Mouse (Mus musculus): ENCODE measurements around the gene H2-Ke6. TPM values are rescaled to one million over a fixed set of nuclear protein-coding genes. Genes with fewer than 3 reads are reported as not detected.

H2-Ke6 gene
- polyA plus RNA-seq, 1 experiment from 2014 or later, result 96.4 TPM

DNA sequence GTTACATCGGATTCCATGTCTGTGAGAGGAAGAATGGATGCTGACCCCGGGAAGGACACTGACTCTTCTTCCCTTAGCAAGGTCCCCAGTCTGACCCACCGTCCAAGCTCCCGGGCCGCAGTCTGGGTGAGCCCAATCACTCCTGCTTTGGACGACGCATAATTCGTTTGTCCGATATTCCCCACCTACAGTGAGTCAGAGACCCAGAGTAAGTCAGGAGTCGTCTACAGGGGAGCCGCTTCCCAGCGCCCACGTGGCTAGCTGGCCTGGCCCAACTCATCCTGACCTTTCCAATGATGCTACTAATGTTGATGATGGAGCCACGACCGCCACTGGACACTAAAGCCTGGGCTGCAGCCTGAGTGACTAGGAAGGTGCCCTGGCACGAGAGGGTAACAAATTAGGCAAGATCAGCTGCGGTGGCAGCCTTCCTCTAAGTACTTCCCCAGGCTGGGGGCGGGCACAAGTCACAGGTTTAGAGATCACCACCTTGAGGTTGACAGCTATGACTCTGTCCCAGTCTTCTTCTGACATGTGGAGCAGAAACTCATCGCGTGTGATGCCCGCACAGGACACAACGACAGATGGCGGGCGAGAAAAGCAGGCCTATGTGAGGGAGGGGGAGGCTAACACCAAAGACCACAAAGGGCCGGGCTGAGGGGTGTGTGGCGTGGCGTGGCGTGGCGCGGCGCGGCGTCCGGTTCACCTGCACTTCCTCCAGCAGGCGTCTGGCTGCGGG lies 774 bp downstream of the H2-Ke6 start:
- peak overlapping the region; percentile 100 for H3K27ac ChIP-seq
- 5% methylated on average over 36 of the region's 36 CpGs for WGBS
- H3K4me1 ChIP-seq, result peaks cover 84% of the 10 kb centered on the region
- H3K9me3 ChIP-seq, result peaks cover 14% of the 10 kb centered on the region
- H3K4me3 ChIP-seq, result peak overlapping the region; percentile 98
- H3K36me3 ChIP-seq (replicated peaks), result peaks cover 47% of the 10 kb centered on the region
- H3K27me3 ChIP-seq (ENCODE audit: poor library complexity, severe bottlenecking), result no peaks in the 10 kb centered on the region
- DNase-seq (ENCODE audit: extremely low spot score, low spot score), result no peak

DNA sequence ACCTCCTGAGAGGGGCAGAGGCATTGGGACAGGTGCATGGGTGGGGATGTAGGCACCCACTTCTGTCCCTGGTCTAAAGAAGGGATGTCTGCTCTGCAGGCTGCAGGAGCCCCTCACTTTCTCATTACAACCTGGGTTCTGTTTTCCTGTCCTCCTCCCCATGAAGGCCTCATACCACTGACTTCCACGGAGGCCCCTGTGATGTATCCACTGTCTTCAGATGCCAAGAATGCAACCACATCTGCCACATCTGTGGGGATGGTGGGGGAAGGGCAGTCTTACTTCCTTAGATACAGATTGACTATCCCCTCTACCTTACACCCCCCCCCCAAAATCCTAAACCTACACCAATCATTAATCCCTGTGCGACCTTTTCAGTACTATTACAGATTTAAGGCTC lies 1.6 kb downstream of the H2-Ke6 start:
- Histone ChIP-seq H3K4me1 (peaks cover 81% of the 10 kb centered on the region), H3K9me3 (peaks cover 22% of the 10 kb centered on the region), H3K27me3 (ENCODE audit: poor library complexity, severe bottlenecking) (no peaks in the 10 kb centered on the region), H3K36me3 (replicated peaks) (peaks cover 56% of the 10 kb centered on the region), H3K27ac (peak overlapping the region; percentile 100), H3K4me3 (peak overlapping the region; percentile 98)
- 18% methylated on average over 2 of the region's 2 CpGs for WGBS
- no peak for DNase-seq (ENCODE audit: extremely low spot score, low spot score)

DNA sequence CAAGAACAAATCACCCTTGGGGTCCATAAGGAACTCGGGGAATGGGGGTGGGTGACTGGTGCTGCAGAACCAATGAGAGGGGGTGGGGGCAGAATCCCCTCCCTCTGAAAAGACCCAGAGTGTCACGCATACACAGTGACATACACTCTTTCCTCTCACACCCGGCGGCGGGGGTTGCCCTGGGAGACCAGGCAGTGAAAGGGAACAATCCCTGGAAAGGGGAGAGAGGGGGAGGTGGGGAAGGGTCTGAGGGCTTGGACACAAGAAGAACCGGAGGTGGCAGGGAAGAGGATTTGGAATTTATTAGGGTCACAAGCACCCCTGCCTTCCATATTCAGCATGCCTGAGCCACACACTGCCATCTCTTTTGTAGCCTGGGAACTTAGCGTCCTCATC lies 2.1 kb downstream of the H2-Ke6 start:
- peak overlapping the region; percentile 100 for H3K27ac ChIP-seq
- DNase-seq (ENCODE audit: extremely low spot score, low spot score), result peak; percentile 96

DNA sequence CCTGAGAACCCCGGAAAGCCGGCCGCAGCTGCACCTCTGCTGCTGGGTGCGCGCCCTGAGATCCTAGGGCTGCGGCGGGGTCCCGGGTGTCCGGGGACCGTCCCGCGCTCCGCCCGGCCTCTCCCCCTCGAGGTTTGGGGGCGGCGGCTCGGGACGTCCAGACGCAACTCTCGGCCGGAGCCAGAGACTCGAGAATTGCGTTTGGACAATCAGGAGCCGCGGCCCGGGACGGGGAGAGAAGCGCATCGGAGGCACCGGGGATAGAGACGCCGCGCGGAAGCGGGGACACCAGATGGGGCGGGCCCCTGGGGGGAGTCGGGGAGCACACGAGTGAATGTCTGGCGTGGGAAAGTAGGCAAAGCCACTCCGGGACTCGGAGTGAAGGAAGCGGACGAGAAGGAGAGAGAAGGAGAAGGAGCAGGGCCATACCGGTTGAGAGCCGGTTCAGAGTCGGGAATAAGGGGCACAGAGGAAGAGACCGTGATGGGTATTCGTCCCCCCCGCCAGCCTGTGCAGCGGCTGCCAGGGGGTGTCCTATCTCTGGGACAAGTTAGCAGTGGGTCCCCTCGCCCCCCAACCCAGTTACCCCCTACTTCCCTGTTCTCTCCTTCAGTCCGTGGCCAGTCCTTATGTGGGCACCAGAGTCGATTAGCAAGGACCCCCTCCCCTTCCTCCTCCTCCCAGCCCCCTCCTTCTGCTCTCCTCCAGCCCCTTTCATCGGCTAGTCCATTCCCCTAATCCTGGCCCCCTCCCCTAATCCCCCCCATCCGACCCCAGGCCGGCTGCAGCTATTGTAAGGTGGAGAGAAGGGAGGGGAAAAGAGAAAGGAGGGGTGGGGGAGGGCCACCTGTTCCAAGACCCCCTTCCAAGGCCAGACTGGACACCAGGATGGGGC lies 2.8 kb downstream of the H2-Ke6 start:
- under 1% methylated on average over 57 of the region's 57 CpGs for WGBS

More for the DNA sequence above, 2.1 kb downstream of the H2-Ke6 start:
- peaks cover 60% of the 10 kb centered on the region for H3K36me3 ChIP-seq (replicated peaks)
- H3K4me1 ChIP-seq, result peaks cover 78% of the 10 kb centered on the region
- H3K4me3 ChIP-seq, result peak overlapping the region; percentile 98
- H3K27me3 ChIP-seq (ENCODE audit: poor library complexity, severe bottlenecking), result no peaks in the 10 kb centered on the region
- H3K9me3 ChIP-seq, result peaks cover 27% of the 10 kb centered on the region
- 8% methylated on average over 7 of the region's 7 CpGs for WGBS

DNA sequence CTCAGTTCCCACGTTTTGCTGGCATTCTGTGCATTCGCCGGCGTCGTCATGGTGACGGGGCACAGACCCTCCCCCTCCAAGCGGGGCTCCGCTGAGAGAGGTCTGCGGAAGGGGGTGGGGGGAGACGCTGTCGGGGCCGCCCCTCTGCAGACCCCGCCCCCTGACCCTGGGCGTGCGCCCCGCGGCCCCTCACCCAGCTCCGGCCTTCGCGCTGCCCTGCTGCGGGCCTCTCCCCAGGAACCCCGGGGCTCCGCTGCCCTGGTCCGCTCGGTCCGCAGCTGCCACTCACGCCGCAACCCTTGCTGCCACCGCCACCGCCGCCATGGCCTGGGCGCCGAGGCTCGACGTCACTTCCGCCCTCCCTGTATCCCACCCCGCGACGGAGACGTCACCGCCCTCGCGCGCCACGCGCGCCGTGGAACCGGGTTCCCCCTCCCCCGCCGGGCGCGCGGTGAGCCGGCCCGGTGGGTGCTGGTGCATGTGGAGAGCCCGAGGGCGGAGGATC lies 3.5 kb downstream of the H2-Ke6 start, which contains the start of gene Ring1:
Gene Ring1 (minus strand): TSS at position 364 of the 505 bp plus-strand sequence.
- WGBS, result under 1% methylated on average over 50 of the region's 58 CpGs
- Histone ChIP-seq H3K4me3 (peak within 1 kb of the TSS; percentile 98), H3K36me3 (replicated peaks) (peaks cover 60% of the 10 kb centered on the region), H3K4me1 (peaks cover 64% of the 10 kb centered on the region), H3K27me3 (ENCODE audit: poor library complexity, severe bottlenecking) (no peaks in the 10 kb centered on the region), H3K9me3 (peaks cover 41% of the 10 kb centered on the region), H3K27ac (peak within 1 kb of the TSS; percentile 100)
- peak; percentile 92 for DNase-seq (ENCODE audit: extremely low spot score, low spot score)

More for the DNA sequence above, 2.8 kb downstream of the H2-Ke6 start:
- Histone ChIP-seq H3K27me3 (ENCODE audit: poor library complexity, severe bottlenecking) (no peaks in the 10 kb centered on the region), H3K9me3 (peaks cover 34% of the 10 kb centered on the region), H3K27ac (peak overlapping the region; percentile 100), H3K36me3 (replicated peaks) (peaks cover 60% of the 10 kb centered on the region), H3K4me3 (peak overlapping the region; percentile 98), H3K4me1 (peaks cover 72% of the 10 kb centered on the region)
- DNase-seq (ENCODE audit: extremely low spot score, low spot score), result peak; percentile 90

DNA sequence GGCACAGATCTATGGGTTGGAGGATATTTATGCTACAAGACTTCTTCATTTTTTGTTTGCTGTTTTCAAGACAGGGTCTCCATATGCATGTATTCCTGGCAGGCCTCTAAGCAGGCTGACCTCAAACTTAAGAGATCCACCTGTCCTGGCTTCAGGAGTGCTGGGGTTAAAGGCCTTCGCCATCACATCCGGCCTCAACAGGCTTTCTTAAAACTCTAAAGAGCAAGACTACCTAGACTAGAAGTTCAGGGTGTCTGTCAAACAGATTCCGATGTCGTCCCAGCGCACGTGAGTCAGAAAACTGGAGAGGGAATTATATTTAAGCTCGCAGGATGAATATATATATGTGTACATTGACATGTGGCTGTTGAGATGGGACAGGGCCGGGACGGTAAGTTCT lies 4.2 kb downstream of the H2-Ke6 start:
- DNase-seq (ENCODE audit: extremely low spot score, low spot score), result no peak
- H3K36me3 ChIP-seq (replicated peaks), result peaks cover 58% of the 10 kb centered on the region
- H3K27me3 ChIP-seq (ENCODE audit: poor library complexity, severe bottlenecking), result no peaks in the 10 kb centered on the region
- H3K27ac ChIP-seq, result peak overlapping the region; percentile 100
- peak overlapping the region; percentile 98 for H3K4me3 ChIP-seq
- peaks cover 58% of the 10 kb centered on the region for H3K4me1 ChIP-seq
- WGBS, result 71% methylated on average over 9 of the region's 9 CpGs
- H3K9me3 ChIP-seq, result peaks cover 47% of the 10 kb centered on the region

DNA sequence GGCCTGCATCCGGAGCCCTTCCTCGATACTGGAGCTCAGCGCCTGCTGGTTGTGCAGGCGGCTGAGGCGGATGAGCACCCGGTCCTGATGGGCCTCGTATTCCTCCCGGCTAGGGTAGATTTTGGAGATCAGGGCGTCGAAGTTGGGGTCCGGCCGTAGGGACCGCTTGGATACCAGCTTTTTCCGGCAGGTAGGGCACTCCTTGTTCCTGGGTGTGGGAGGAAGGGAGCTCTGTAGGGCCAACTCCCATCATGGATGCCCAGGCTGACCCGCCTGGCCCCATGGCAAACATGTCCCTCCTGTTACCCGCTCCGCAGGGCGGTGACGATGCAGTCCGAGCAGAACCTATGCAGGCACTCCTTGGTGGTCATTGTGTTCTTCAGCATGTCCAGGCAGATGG lies 4.9 kb downstream of the H2-Ke6 start:
- peaks cover 50% of the 10 kb centered on the region for H3K9me3 ChIP-seq
- peaks cover 54% of the 10 kb centered on the region for H3K36me3 ChIP-seq (replicated peaks)
- 95% methylated on average over 20 of the region's 20 CpGs for WGBS
- H3K4me3 ChIP-seq, result peak overlapping the region; percentile 98
- peak overlapping the region; percentile 100; the same call in 1 of the 2 replicates for H3K27ac ChIP-seq
- H3K27me3 ChIP-seq (ENCODE audit: poor library complexity, severe bottlenecking), result no peaks in the 10 kb centered on the region
- DNase-seq (ENCODE audit: extremely low spot score, low spot score), result no peak
- H3K4me1 ChIP-seq, result peaks cover 51% of the 10 kb centered on the region

DNA sequence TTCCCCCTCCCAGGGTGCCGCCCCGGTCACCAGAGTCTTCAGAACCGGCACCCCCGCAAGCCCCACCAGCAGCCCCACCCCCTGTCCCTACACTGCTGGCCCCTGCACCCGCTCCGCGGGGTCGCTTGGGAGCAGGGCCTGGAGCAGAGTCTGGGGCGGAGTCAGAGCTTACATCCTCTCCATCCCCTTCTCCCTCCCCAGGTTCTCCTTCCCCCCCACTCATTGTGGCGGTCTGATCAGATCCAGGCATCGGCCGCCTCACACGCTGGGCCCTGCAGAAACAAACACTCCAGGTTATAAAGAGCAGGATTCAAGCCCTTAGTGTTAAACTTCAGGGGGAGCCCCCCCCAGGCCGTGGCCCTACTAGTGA lies 5.5 kb downstream of the H2-Ke6 start:
- 90% methylated on average over 14 of the region's 14 CpGs for WGBS
- Histone ChIP-seq H3K36me3 (replicated peaks) (peaks cover 54% of the 10 kb centered on the region), H3K4me3 (peak overlapping the region; percentile 98), H3K9me3 (peaks cover 50% of the 10 kb centered on the region), H3K27ac (peak overlapping the region; percentile 100; the same call in 1 of the 2 replicates), H3K27me3 (ENCODE audit: poor library complexity, severe bottlenecking) (no peaks in the 10 kb centered on the region), H3K4me1 (peaks cover 45% of the 10 kb centered on the region)
- DNase-seq (ENCODE audit: extremely low spot score, low spot score), result no peak

DNA sequence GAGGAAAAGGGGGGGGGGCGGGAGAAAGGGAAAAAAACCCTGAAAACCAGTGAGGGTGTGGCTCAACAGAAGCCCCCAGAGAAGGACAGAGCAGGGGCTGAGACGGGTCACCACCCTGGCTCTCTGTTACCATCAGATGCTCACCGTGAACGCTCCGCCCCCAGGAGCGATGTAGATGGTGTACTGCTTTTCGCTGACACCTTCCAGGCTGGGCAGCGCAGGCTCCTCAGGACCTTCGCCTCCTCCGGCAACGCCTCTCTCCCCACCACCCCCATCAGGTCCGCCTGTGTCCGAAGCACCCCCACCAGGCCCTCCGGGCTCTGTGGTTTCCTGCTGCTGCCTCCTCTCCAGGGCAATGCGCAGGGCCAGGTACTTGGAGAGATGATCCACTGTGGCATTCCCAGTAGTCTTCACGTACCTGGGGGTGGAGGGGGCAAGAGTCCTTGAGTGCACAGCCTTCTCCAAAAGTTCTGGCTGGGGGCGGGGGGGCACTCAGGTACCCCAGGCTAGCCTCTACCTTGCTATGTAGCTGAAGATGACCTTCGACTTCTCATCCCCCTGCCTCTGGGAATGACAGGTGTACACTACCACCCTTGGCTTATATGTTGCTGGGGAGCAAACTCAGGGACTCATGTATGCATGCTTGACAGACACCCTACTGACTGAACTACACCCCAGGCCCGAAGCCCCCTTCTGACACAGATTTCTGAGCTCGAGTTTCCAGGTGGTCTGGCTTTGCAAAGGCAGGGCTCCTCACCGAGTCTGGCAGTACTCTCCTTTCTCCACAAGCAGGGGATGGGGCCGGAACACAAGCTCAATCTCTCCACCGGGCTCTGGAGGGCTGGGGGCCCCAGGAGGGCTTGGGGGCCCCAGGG lies 6.1 kb downstream of the H2-Ke6 start:
- Histone ChIP-seq H3K27me3 (ENCODE audit: poor library complexity, severe bottlenecking) (no peaks in the 10 kb centered on the region), H3K36me3 (replicated peaks) (peaks cover 57% of the 10 kb centered on the region), H3K4me1 (peaks cover 39% of the 10 kb centered on the region), H3K27ac (peak overlapping the region; percentile 100; the same call in 1 of the 2 replicates), H3K9me3 (peaks cover 53% of the 10 kb centered on the region), H3K4me3 (peak overlapping the region; percentile 98)
- DNase-seq (ENCODE audit: extremely low spot score, low spot score), result no peak
- WGBS, result 94% methylated on average over 23 of the region's 23 CpGs

DNA sequence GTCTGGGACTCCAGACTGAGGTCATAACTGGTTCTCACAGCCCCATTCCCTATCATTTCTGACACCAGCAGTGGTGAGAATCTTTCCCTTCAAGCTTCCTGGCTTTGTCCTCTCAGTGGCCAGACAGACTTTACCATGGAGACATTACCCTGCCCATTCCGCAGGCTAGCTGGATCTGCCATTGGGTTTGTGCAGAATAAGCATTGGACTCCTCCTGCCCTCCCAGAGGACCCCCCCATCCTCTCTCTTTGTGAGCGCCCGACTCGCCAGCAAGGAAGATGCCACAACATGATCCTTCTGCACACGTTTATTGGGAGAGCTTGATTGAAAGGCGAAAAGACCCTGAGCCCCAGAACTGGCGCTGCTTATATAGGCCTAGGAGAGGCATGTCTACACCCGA lies 14.4 kb downstream of the H2-Ke6 start:
- H3K4me1 ChIP-seq, result no peaks in the 10 kb centered on the region
- peaks cover 45% of the 10 kb centered on the region for H3K36me3 ChIP-seq (replicated peaks)
- 93% methylated on average over 8 of the region's 8 CpGs for WGBS

DNA sequence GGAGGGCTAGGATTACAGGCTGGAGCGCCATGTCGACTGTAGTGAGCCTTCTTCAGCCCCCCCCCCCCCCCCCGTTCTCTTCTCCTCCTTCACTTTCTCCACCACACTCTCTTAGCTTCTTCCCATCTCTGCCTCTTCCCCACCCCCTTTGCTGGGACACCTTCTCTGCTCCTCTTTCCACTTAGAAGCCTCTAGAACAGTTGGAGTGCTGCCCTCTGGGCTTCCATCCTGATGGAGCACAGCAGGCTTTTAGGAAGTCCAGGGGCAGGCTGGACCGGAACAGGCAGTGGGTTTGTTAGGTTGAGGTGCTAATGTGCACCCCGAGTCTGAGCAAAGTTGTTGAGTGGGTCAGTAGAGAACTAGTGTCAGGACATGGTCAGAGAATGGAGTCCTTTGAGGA lies 17.7 kb downstream of the H2-Ke6 start:
- Histone ChIP-seq H3K36me3 (replicated peaks) (peaks cover 22% of the 10 kb centered on the region), H3K27me3 (ENCODE audit: poor library complexity, severe bottlenecking) (no peaks in the 10 kb centered on the region), H3K4me3 (no peak overlapping the region), H3K4me1 (no peaks in the 10 kb centered on the region), H3K27ac (no peak overlapping the region), H3K9me3 (peaks cover 8% of the 10 kb centered on the region; the same call in 1 of the 2 replicates)
- WGBS, result 78% methylated on average over 5 of the region's 5 CpGs
- DNase-seq (ENCODE audit: extremely low spot score, low spot score), result no peak

More for the DNA sequence above, 14.4 kb downstream of the H2-Ke6 start:
- H3K27me3 ChIP-seq (ENCODE audit: poor library complexity, severe bottlenecking), result no peaks in the 10 kb centered on the region
- no peak overlapping the region for H3K27ac ChIP-seq
- H3K4me3 ChIP-seq, result no peak overlapping the region
- peaks cover 24% of the 10 kb centered on the region for H3K9me3 ChIP-seq
- DNase-seq (ENCODE audit: extremely low spot score, low spot score), result no peak

DNA sequence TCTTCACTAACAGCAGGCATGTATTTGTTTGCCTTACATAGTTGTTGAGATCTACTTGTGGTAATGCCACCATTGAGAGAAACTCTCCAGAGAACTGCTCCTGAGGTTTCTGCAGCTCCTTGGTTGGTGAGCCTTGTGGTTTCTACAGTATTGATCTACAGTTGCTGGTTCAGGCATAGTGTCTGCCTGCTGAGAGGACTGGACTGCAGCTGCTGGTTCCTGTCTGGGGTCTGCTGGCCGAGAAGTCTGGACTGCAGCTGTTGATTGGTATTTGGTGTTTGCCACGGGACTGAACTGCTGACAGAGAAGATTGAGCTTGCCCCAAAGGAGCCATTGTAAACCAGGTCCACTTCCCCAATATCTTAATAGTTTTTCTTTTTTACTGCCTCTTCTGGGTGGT lies 21.3 kb downstream of the H2-Ke6 start:
- WGBS, result 64% methylated on average over 2 of the region's 2 CpGs
- Histone ChIP-seq H3K4me3 (no peak overlapping the region), H3K27me3 (ENCODE audit: poor library complexity, severe bottlenecking) (peaks cover 8% of the 10 kb centered on the region), H3K9me3 (no peaks in the 10 kb centered on the region; the same call in 1 of the 2 replicates), H3K27ac (no peak overlapping the region), H3K4me1 (peaks cover 4% of the 10 kb centered on the region; the same call in 1 of the 2 replicates), H3K36me3 (replicated peaks) (no peaks in the 10 kb centered on the region)
- DNase-seq (ENCODE audit: extremely low spot score, low spot score), result no peak
